Mouse (Mus musculus) brain, embryonic 14.5 days (tissue): ENCODE measurements around the gene Ndufs8.

ENCODE experiments used
- CTCF ChIP-seq: fragments of 200-500 bp; IDR thresholded peaks from 2 replicates; pipeline ENCODE4 v1.5.1; 2012; ENCODE audit warnings: inconsistent platforms, mild to moderate bottlenecking, moderate library complexity, borderline replicate concordance; ENCODE audit not compliant: insufficient read depth, insufficient read length; ENCODE audit errors: extremely low read depth
- POLR2A ChIP-seq: fragments of 200-500 bp; IDR thresholded peaks from 2 replicates; pipeline ENCODE4 v1.6.1; 2012; ENCODE audit warnings: mild to moderate bottlenecking, inconsistent platforms, borderline replicate concordance; ENCODE audit not compliant: poor library complexity, insufficient read depth, insufficient read length, severe bottlenecking; ENCODE audit errors: extremely low read depth

DNA sequence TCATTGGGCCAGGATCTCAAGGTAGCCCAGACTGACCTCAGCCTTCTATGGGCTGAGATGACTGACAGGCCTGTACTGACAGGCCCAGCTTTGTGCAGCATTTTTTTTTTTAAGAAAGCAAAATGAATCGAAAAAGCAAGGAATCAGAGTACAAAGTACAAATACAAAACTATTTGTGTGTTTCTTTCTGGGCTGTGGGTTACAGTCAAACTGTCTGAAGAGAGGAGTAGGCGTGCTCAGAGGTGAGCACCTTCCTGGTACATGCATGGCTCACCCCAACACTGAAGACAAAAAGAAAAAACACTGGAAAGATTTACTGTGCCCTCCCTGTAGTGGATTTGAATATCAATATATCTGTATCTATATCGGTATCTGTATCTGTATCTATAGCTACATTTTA is 35.2 kb upstream of the Ndufs8 start:
- TF ChIP-seq CTCF (no peak), POLR2A (no peak)
